Mouse (Mus musculus) myocyte (in vitro differentiated cells): ENCODE data around the gene Gm5475.

Source experiments
- CEBPB ChIP-seq: IDR thresholded peaks from 2 replicates; pipeline ENCODE4 v1.6.1; 2011; ENCODE audit warnings: mild to moderate bottlenecking, moderate library complexity; ENCODE audit not compliant: poor library complexity, insufficient read depth, severe bottlenecking
- MYOG ChIP-seq, 3 experiments: IDR thresholded peaks; one replicate each; pipeline ENCODE4 v1.6.1; 2011; ENCODE audit warnings: control low read depth in 2 of 3, low read depth in 2 of 3, mild to moderate bottlenecking in 2 of 3; ENCODE audit not compliant: insufficient read length in 2 of 3, control insufficient read depth in 1 of 3, insufficient read depth in 1 of 3
- POLR2A ChIP-seq: IDR thresholded peaks from one replicate; pipeline ENCODE4 v1.6.1; 2011; ENCODE audit warnings: low read depth, mild to moderate bottlenecking, control low read depth, moderate library complexity; ENCODE audit not compliant: insufficient read length
- POLR2AphosphoS2 ChIP-seq: IDR thresholded peaks from one replicate; pipeline ENCODE4 v1.6.1; 2011; ENCODE audit warnings: low read depth, control low read depth; ENCODE audit not compliant: insufficient read length
- SRF ChIP-seq: IDR thresholded peaks from one replicate; pipeline ENCODE4 v1.6.1; 2011; ENCODE audit warnings: low read depth; ENCODE audit not compliant: control insufficient read depth, insufficient read length

- TF ChIP-seq MYOG (IDR thresholded peaks at IDR 0.05; ENCODE audit: control insufficient read depth in 1 of 3, insufficient read depth in 1 of 3, insufficient read length in 2 of 3, low read depth in 2 of 3) (no peak), POLR2A (no peak), CEBPB (no peak), POLR2AphosphoS2 (no peak), SRF (no peak)
Observed at GRCm38 (mm10) chr15:100379658-100380057, 42.3 kb upstream of the Gm5475 start.
